Mouse (Mus musculus): ENCODE results near the gene Klf13. TPM values are rescaled to one million over a fixed set of nuclear protein-coding genes. Genes with fewer than 3 reads are reported as not detected.

Klf13 gene
- total RNA-seq (2021): 100 to 1,000 TPM; 161 to 167 TPM

DNA sequence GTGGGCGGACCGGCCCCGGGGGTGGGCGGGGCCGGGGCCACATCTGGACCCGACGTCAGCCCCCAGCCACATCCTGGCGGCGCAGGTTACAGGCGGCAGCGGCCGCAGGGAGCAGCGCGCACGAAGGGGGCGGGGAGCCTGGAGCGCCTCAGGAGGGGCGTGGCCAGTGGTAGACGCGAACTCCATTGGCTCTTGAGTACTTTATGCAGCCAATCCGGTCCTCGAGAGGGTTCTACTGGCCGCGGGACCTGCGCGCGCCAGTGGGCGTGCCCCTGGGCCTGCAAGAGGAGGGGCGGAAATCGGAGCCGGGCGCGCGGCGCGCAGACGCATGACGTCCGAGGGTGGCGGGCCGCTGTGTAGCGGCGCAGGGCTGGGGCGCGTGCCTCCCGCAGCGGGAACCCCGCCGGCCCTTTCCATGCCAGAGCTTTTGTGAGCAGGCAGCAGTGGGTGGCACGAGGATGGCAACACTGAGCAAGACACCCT lies at the start of gene Klf13:
TSS of gene Klf13 (minus strand) at position 2 of the 483 bp plus-strand sequence.
- peak; percentile 99 for DNase-seq (ENCODE audit: low spot score in 2 of 2)
- intact Hi-C loops (cut with DNase I): loop anchor here (1.0 to 5.0 kb wide), 5 partner anchors 14 to 220 kb away; no protein-coding TSS in a partner anchor

GRCm38 (mm10) chr7:63988391-63988790 lies 49.7 kb upstream of the Klf13 start:
- DNase-seq (ENCODE audit: low spot score in 2 of 2): no peak
- intact Hi-C loops (cut with DNase I): no loop called here

- intact Hi-C loops (cut with DNase I): no loop called here
- peak in 1 of 2 experiments; percentile 51 for DNase-seq (ENCODE audit: low spot score in 2 of 2)
Observed at GRCm38 (mm10) chr7:63986407-63987182, 47.9 kb upstream of the Klf13 start.

GRCm38 (mm10) chr7:63985696-63986406 lies 47.1 kb upstream of the Klf13 start:
- no peak for DNase-seq (ENCODE audit: low spot score in 2 of 2)

GRCm38 (mm10) chr7:63985266-63985665 lies 46.6 kb upstream of the Klf13 start:
- intact Hi-C loops (cut with DNase I): no loop called here
- DNase-seq (ENCODE audit: low spot score in 2 of 2): no peak

More at GRCm38 (mm10) chr7:63985696-63986406, 47.1 kb upstream of the Klf13 start:
- intact Hi-C loops (cut with DNase I): no loop called here

GRCm38 (mm10) chr7:63984329-63984728 lies 45.6 kb upstream of the Klf13 start:
- DNase-seq (ENCODE audit: low spot score in 2 of 2): no peak
- intact Hi-C loops (cut with DNase I): no loop called here

GRCm38 (mm10) chr7:63977631-63978030 lies 38.9 kb upstream of the Klf13 start:
- DNase-seq (ENCODE audit: low spot score in 2 of 2): no peak
- intact Hi-C loops (cut with DNase I): no loop called here

DNA sequence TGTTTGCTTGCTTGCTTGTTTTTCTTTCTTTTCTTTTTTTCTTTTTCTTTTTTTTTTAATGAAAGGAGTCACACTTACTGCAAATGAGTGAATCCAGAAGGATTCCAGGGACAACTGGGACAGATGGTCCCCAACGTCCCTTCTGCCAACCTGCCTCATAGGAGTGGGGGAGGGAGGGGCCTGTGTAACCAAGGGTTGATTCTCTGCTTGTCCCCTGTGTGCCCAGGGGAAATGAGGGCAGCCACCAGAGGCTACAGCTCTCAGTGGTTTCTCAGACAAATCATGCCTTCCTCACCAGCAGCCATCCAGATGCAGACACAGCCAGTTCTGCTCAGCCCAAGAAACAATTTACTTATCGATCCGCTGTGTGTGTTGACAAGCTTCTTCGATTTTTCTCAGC lies 32.3 kb upstream of the Klf13 start:
- intact Hi-C loops (cut with DNase I): no loop called here
- no peak for DNase-seq (ENCODE audit: low spot score in 2 of 2)

- intact Hi-C loops (cut with DNase I): no loop called here
- no peak for DNase-seq (ENCODE audit: low spot score in 2 of 2)
Observed at GRCm38 (mm10) chr7:63969941-63970340, 31.2 kb upstream of the Klf13 start.

GRCm38 (mm10) chr7:63965635-63966418 lies 27.1 kb upstream of the Klf13 start:
- no peak for DNase-seq (ENCODE audit: low spot score in 2 of 2)
- intact Hi-C loops (cut with DNase I): no loop called here

- peak; percentile 68 to 79 for DNase-seq (ENCODE audit: low spot score in 2 of 2)
- intact Hi-C loops (cut with DNase I): no loop called here
Observed at GRCm38 (mm10) chr7:63965135-63965534, 26.4 kb upstream of the Klf13 start.

GRCm38 (mm10) chr7:63964121-63964520 lies 25.4 kb upstream of the Klf13 start:
- DNase-seq (ENCODE audit: low spot score in 2 of 2): no peak
- intact Hi-C loops (cut with DNase I): no loop called here

GRCm38 (mm10) chr7:63963632-63964031 lies 24.9 kb upstream of the Klf13 start:
- no peak for DNase-seq (ENCODE audit: low spot score in 2 of 2)
- intact Hi-C loops (cut with DNase I): no loop called here

- intact Hi-C loops (cut with DNase I): no loop called here
- peak; percentile 59 to 61 for DNase-seq (ENCODE audit: low spot score in 2 of 2)
Observed at GRCm38 (mm10) chr7:63957872-63958640, 19.3 kb upstream of the Klf13 start.

DNA sequence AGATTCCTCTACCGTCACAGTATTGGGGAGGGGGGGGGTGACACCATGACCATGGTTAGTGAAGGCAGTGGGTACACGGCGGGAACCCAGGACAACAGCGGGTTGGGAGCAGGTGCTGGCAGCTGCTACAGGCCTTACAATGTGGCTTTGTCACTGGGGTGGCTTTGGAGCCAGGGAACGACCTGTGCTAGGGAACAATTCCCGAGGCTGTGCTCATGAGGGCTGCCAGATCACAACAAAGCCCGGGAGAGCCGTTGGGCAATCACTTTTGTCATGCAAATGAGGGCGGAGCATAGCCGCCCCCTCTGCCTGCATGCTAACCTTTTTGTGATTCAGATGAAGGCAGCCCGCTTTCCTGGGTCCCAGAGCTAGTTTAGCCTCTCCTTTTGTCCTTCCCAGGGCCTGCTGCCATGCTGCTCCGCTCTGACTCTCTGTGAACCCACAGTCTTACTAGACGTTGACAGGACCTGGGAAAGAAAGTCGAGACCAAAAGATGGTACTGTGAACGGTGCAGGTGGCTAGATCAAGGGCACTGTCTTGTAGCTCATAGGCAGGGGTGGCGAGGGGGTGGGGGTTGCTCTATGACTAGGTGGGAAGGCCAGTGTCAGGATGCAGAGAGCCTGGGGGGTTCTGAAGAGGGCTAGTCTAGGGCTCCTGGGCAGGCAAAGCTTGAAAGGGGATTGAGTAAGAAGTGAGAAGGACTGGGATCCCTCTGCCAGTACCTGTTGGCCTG lies 18.4 kb upstream of the Klf13 start:
- intact Hi-C loops (cut with DNase I): no loop called here
- DNase-seq (ENCODE audit: low spot score in 2 of 2): peak; percentile 60 to 63

- intact Hi-C loops (cut with DNase I): no loop called here
Observed at GRCm38 (mm10) chr7:63956138-63956823, 17.6 kb upstream of the Klf13 start.

DNA sequence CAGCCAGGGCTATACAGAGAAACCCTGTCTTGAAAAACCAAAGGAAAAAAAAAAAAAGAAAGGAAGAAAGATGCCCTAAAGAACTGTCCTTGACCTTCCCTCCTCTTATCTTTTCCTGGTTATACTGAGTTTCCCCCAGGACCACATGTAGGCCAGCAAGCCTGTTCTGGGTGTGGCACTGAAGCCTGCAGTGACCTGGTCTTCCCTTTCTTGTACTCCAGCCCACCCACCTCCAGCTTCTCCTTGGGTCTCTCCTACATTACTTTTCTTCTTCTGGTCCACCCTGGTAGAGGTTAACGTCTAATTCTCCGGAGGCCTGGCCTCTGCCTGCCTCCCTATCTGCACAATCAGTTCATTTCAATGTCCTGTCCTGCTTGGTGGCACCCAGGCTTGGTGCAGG lies 16.7 kb upstream of the Klf13 start:
- DNase-seq (ENCODE audit: low spot score in 2 of 2): no peak
- intact Hi-C loops (cut with DNase I): no loop called here

More at GRCm38 (mm10) chr7:63956138-63956823, 17.6 kb upstream of the Klf13 start:
- no peak for DNase-seq (ENCODE audit: low spot score in 2 of 2)

Measured in left cerebral cortex, postnatal 25 days (tissue).